Mouse (Mus musculus): ENCODE measurements at regions not wholly inside any gene's neighbourhood (a gene's known extent, or its start where the extent isn't known, plus 50 kb on each side); places are given as distances from the start of the nearest gene placed in this dataset.

DNA sequence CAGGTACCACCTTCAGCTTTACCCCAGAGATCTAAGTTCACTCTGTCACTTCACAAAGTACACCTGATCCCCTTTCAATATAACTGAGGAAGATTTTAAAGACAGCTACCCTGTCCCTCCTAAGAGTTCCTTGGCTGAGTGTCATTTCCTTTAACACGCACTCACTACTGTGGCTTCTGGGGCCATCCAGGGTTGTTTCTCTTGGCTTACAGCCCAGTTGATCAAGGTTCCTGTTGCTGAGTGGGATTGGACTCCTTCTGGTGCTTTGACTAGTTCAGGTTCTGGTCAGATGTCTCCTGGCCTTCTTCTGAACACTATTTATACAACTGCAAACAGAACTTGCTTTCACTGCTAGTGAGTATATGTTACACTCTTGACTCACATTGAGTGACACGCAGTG, 72.8 kb upstream of the Tab2 start:
- TF ChIP-seq CTCF (IDR thresholded peaks at IDR 0.05; ENCODE audit: low read depth): no peak
- no peak for TF ChIP-seq EP300 (optimal IDR thresholded peaks at IDR 0.05)

Measured in stomach, postnatal 0 days (tissue).